Mouse (Mus musculus): Measurements from ENCODE around the gene Tmem247. TPM values are rescaled to one million over a fixed set of nuclear protein-coding genes. Genes with fewer than 3 reads are reported as not detected.

Tmem247 gene
- total and polyA plus RNA-seq, 3 experiments, result not detected

- Histone ChIP-seq H3K9me3 (replicated peaks; ENCODE audit: insufficient read depth, low read length) (no peaks in the 10 kb centered on the region), H3K36me3 (ENCODE audit: control insufficient read depth in 1 of 2, insufficient read depth in 2 of 2, low read length in 2 of 2) (peaks cover 0 to 3% of the 10 kb centered on the region in 2 experiments; a peak in 2 of 4 replicates), H3K27ac (ENCODE audit: control insufficient read depth, low read depth, low read length) (peak overlapping the region; percentile 68), H3K4me3 (ENCODE audit: control insufficient read depth in 1 of 2, insufficient read depth in 1 of 2, low read depth in 2 of 2, low read length in 2 of 2) (peak overlapping the region; percentile 81 to 87), H3K9ac (ENCODE audit: control insufficient read depth, low read depth, low read length, poor library complexity, severe bottlenecking) (peak overlapping the region; percentile 89), H3K27me3 (ENCODE audit: control insufficient read depth in 1 of 2, insufficient read depth in 2 of 2, low read length in 2 of 2) (no peaks in the 10 kb centered on the region), H3K79me2 (ENCODE audit: control insufficient read depth, insufficient read depth, low read length, poor library complexity) (peaks cover 4% of the 10 kb centered on the region; the same call in 1 of the 2 replicates), H3K4me1 (ENCODE audit: control insufficient read depth in 1 of 2, insufficient read depth in 2 of 2, low read length in 2 of 2) (peaks cover 3 to 10% of the 10 kb centered on the region in 2 experiments; a peak in 2 of 4 replicates)
- peak; percentile 91 for DNase-seq (ENCODE audit: low read depth, low spot score)
- TF ChIP-seq MAX (IDR thresholded peaks at IDR 0.05; ENCODE audit: low read length), result no peak
- TF ChIP-seq EP300 (IDR thresholded peaks at IDR 0.05; ENCODE audit: low read depth in 1 of 2, low read length in 2 of 2), result no peak
- no peak for TF ChIP-seq USF2 (IDR thresholded peaks at IDR 0.05; ENCODE audit: borderline replicate concordance in 1 of 2, insufficient read depth in 1 of 2, low read depth in 1 of 2, low read length in 2 of 2)
- TF ChIP-seq TBP (IDR thresholded peaks at IDR 0.05; ENCODE audit: low read depth, low read length), result 0 out of 2 replicates have a peak, but pooled peaks have one; percentile 39
- no peak for TF ChIP-seq POLR2AphosphoS5 (IDR thresholded peaks at IDR 0.05; ENCODE audit: borderline replicate concordance, low read depth, low read length)
- TF ChIP-seq ZMIZ1 (IDR thresholded peaks at IDR 0.05; ENCODE audit: low read depth, low read length), result no peak
- TF ChIP-seq GATA1 (IDR thresholded peaks at IDR 0.05; ENCODE audit: low read depth, low read length), result no peak
- TF ChIP-seq HCFC1 (IDR thresholded peaks at IDR 0.05; ENCODE audit: low read depth, low read length), result no peak
- peak; percentile 25; the same call in 1 of the 2 replicates for TF ChIP-seq TAL1 (IDR thresholded peaks at IDR 0.05; ENCODE audit: low read length)
- TF ChIP-seq E2F4 (IDR thresholded peaks at IDR 0.05; ENCODE audit: borderline replicate concordance, low read depth, low read length), result no peak
- TF ChIP-seq NRF1 (IDR thresholded peaks at IDR 0.05; ENCODE audit: insufficient read depth, low read depth, low read length, poor library complexity, severe bottlenecking), result no peak
- TF ChIP-seq TCF12 (IDR thresholded peaks at IDR 0.05; ENCODE audit: low read depth, low read length), result no peak; the same call in 1 of the 2 replicates
- no peak for TF ChIP-seq MAFK (IDR thresholded peaks at IDR 0.05; ENCODE audit: borderline replicate concordance, low read depth, low read length)
- no peak for TF ChIP-seq ZNF384 (IDR thresholded peaks at IDR 0.05; ENCODE audit: low read depth, low read length)
- no peak; the same call in 1 of the 2 replicates for TF ChIP-seq NELFE (IDR thresholded peaks at IDR 0.05; ENCODE audit: low read depth, low read length)
- TF ChIP-seq MYC (IDR thresholded peaks at IDR 0.05; ENCODE audit: low read depth, low read length), result no peak
- TF ChIP-seq SIN3A (IDR thresholded peaks at IDR 0.05; ENCODE audit: low read length), result peak; percentile 42
- no peak for TF ChIP-seq POLR2AphosphoS2 (IDR thresholded peaks at IDR 0.05; ENCODE audit: low read length)
- TF ChIP-seq ETS1 (IDR thresholded peaks at IDR 0.05; ENCODE audit: low read depth, low read length), result peak; percentile 26; the same call in 1 of the 2 replicates
- TF ChIP-seq UBTF (IDR thresholded peaks at IDR 0.05; ENCODE audit: borderline replicate concordance, insufficient read depth, low read depth, low read length), result no peak
- TF ChIP-seq CHD2 (IDR thresholded peaks at IDR 0.05; ENCODE audit: low read length), result no peak
- TF ChIP-seq GABPA (IDR thresholded peaks at IDR 0.05; ENCODE audit: low read depth, low read length), result no peak
- no peak for TF ChIP-seq BHLHE40 (IDR thresholded peaks at IDR 0.05; ENCODE audit: borderline replicate concordance, low read depth, low read length)
- TF ChIP-seq MEF2A (IDR thresholded peaks at IDR 0.05; ENCODE audit: extremely low read depth, insufficient replicate concordance, low read depth, low read length, poor library complexity, severe bottlenecking), result no peak
- peak; percentile 72 for TF ChIP-seq SMC3 (IDR thresholded peaks at IDR 0.05; ENCODE audit: low read depth, low read length)
- peak; percentile 24 for TF ChIP-seq MAZ (IDR thresholded peaks at IDR 0.05; ENCODE audit: low read depth, low read length)
- no peak for TF ChIP-seq RCOR1 (IDR thresholded peaks at IDR 0.05; ENCODE audit: low read depth, low read length)
- 0 out of 4 replicates have a peak, but pooled peaks of 1 of the 2 experiments have one; percentile 6 for TF ChIP-seq POLR2A (IDR thresholded peaks at IDR 0.05; ENCODE audit: control insufficient read depth in 1 of 2, insufficient read depth in 1 of 2, low read depth in 1 of 2, low read length in 2 of 2, poor library complexity in 1 of 2)
- TF ChIP-seq USF1 (IDR thresholded peaks at IDR 0.05; ENCODE audit: low read depth, low read length), result no peak
- TF ChIP-seq MYB (IDR thresholded peaks at IDR 0.05; ENCODE audit: low read depth, low read length), result no peak
- no peak for TF ChIP-seq ELF1 (IDR thresholded peaks at IDR 0.05; ENCODE audit: low read depth, low read length)
- TF ChIP-seq ZKSCAN1 (IDR thresholded peaks at IDR 0.05; ENCODE audit: low read depth, low read length), result no peak
- no peak for TF ChIP-seq KAT2A (conservative IDR thresholded peaks at IDR 0.05; ENCODE audit: low read depth, low read length)
- TF ChIP-seq MXI1 (IDR thresholded peaks at IDR 0.05; ENCODE audit: low read depth, low read length), result peak; percentile 30; the same call in 1 of the 2 replicates
- peak; percentile 48 to 77 (median 72); a peak in 5 of 6 replicates for TF ChIP-seq CTCF (IDR thresholded peaks at IDR 0.05 in 2 of 3, conservative IDR thresholded peaks at IDR 0.05 in 1 of 3; ENCODE audit: control insufficient read depth in 1 of 3, insufficient read depth in 1 of 3, low read depth in 2 of 3, low read length in 3 of 3, poor library complexity in 1 of 3, severe bottlenecking in 1 of 3)
- TF ChIP-seq CHD1 (IDR thresholded peaks at IDR 0.05; ENCODE audit: low read depth, low read length), result no peak
These were observed 45.2 kb downstream of the Tmem247 start for GRCm38 (mm10) chr17:86962297-86962893.

Data from MEL (cell line).